Mouse (Mus musculus): ENCODE data around the gene Gsn. TPM values are rescaled to one million over a fixed set of nuclear protein-coding genes. Genes with fewer than 3 reads are reported as not detected.
A peak's percentile ranks its signal among the peaks of the same experiment; 100 is the strongest.

Gene Gsn
- polyA plus RNA-seq, 1 experiment from 2014 or later, result 190 TPM

DNA sequence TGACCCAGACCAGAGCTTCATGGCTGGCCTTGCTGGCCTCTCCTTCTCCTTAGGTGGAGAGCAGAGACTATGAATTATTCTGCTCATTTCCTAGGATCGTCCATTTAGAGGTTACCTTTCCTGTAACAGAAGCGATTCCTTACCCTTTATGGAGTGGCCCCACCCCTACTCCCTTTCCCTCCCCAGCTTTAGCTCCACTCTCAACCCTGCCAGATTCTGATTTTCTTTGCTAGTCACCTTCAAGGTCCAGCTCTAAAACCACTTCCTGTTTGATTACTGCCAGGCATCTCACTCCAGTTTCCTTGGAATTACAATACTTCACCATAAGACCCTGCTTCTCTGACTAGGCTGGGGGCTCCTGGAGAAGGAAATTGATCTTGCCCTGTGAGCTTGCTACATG is 39.5 kb upstream of the Gsn start:
- no peak overlapping the region for H3K27ac ChIP-seq (ENCODE audit: low read depth)
- H3K4me2 ChIP-seq (ENCODE audit: low read length), result no peak overlapping the region
- ATAC-seq (replicated peaks; ENCODE audit: low FRiP score, low TSS enrichment, low read depth) (no peak), DNase-seq (ENCODE audit: low spot score) (peak; percentile 32)
- no peaks in the 10 kb centered on the region for H3K27me3 ChIP-seq (replicated peaks; ENCODE audit: control insufficient read depth, insufficient read depth, low read length)
- WGBS, result 75% methylated on average over 2 of the region's 2 CpGs
- H3K9me3 ChIP-seq (ENCODE audit: control insufficient read depth, low read length), result no peaks in the 10 kb centered on the region
- H3K36me3 ChIP-seq (ENCODE audit: control insufficient read depth, insufficient read depth, low read length), result no peaks in the 10 kb centered on the region
- H3K4me3 ChIP-seq (ENCODE audit: low read depth, low read length), result no peak overlapping the region
- H3K4me1 ChIP-seq (replicated peaks; ENCODE audit: control insufficient read depth, insufficient read depth, low read length), result no peaks in the 10 kb centered on the region
- no peak overlapping the region for H3K9ac ChIP-seq (ENCODE audit: low read length)

GRCm38 (mm10) chr2:35218736-35219135 is 37.4 kb upstream of the Gsn start:
- DNase-seq (ENCODE audit: low spot score) (no peak), ATAC-seq (replicated peaks; ENCODE audit: low FRiP score, low TSS enrichment, low read depth) (no peak)
- 95% methylated on average over 3 of the region's 3 CpGs for WGBS
- Histone ChIP-seq H3K9ac (ENCODE audit: low read length) (no peak overlapping the region), H3K4me1 (replicated peaks; ENCODE audit: control insufficient read depth, insufficient read depth, low read length) (no peaks in the 10 kb centered on the region), H3K27ac (ENCODE audit: low read depth) (no peak overlapping the region), H3K9me3 (ENCODE audit: control insufficient read depth, low read length) (no peaks in the 10 kb centered on the region), H3K36me3 (ENCODE audit: control insufficient read depth, insufficient read depth, low read length) (no peaks in the 10 kb centered on the region), H3K27me3 (replicated peaks; ENCODE audit: control insufficient read depth, insufficient read depth, low read length) (no peaks in the 10 kb centered on the region), H3K4me3 (ENCODE audit: low read depth, low read length) (no peak overlapping the region), H3K4me2 (ENCODE audit: low read length) (no peak overlapping the region)

DNA sequence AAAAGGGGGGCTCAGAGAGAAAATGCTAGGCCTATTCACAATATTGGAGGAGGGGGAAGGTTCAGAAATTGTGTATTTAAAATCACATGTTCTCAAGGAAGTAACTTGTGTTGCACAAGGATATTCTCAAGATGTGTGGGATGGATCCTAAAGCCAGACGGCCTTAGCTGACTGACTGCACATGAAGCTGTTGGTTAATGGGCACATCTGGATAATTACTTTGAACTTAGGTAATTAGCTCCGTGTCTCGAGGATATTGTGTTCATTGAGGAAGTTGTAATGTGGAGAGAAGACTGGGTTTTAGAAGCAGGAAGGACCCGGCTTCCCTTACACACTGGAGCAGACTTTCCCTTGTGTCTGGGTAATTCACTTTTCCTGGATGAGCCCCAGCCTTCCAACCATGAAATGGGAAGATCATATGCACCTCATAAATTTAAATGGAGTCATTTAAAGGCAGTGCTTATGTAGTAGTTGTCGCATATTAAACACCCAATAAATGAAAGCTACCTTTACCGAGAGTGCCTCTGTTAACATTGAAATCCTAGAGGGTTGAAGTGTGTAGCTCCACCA is 33.3 kb upstream of the Gsn start:
- Histone ChIP-seq H3K9me3 (ENCODE audit: control insufficient read depth, low read length) (no peaks in the 10 kb centered on the region), H3K27me3 (replicated peaks; ENCODE audit: control insufficient read depth, insufficient read depth, low read length) (no peaks in the 10 kb centered on the region), H3K27ac (ENCODE audit: low read depth) (no peak overlapping the region), H3K36me3 (ENCODE audit: control insufficient read depth, insufficient read depth, low read length) (no peaks in the 10 kb centered on the region), H3K9ac (ENCODE audit: low read length) (no peak overlapping the region), H3K4me2 (ENCODE audit: low read length) (no peak overlapping the region), H3K4me3 (ENCODE audit: low read depth, low read length) (no peak overlapping the region), H3K4me1 (replicated peaks; ENCODE audit: control insufficient read depth, insufficient read depth, low read length) (no peaks in the 10 kb centered on the region)
- WGBS, result 73% methylated on average over 6 of the region's 6 CpGs
- DNase-seq (ENCODE audit: low spot score), result no peak
- no peak for ATAC-seq (replicated peaks; ENCODE audit: low FRiP score, low TSS enrichment, low read depth)

DNA sequence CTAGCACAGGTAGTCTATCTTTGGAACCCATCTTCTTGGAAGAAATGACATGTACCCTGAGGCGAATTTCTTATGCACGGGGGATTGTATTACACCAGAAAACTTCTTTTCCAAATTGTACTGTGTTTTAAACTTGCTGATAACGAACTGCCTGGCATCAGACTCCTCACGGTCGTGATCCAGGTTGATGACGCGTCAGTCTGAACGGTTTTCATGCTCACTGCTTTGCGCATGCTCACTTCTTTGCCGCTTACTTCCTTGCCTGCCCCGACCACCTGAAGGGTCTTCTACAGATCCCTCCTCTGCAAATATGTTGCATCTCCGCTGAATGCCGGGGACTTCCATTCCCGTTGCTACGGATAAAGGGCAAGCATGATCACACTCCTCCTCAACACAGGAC is 31.9 kb upstream of the Gsn start:
- Histone ChIP-seq H3K9me3 (ENCODE audit: control insufficient read depth, low read length) (no peaks in the 10 kb centered on the region), H3K4me2 (ENCODE audit: low read length) (no peak overlapping the region), H3K36me3 (ENCODE audit: control insufficient read depth, insufficient read depth, low read length) (no peaks in the 10 kb centered on the region), H3K4me1 (replicated peaks; ENCODE audit: control insufficient read depth, insufficient read depth, low read length) (no peaks in the 10 kb centered on the region), H3K27ac (ENCODE audit: low read depth) (no peak overlapping the region), H3K9ac (ENCODE audit: low read length) (no peak overlapping the region), H3K27me3 (replicated peaks; ENCODE audit: control insufficient read depth, insufficient read depth, low read length) (no peaks in the 10 kb centered on the region), H3K4me3 (ENCODE audit: low read depth, low read length) (no peak overlapping the region)
- DNase-seq (ENCODE audit: low spot score) (no peak), ATAC-seq (replicated peaks; ENCODE audit: low FRiP score, low TSS enrichment, low read depth) (no peak)
- 90% methylated on average over 15 of the region's 15 CpGs for WGBS

DNA sequence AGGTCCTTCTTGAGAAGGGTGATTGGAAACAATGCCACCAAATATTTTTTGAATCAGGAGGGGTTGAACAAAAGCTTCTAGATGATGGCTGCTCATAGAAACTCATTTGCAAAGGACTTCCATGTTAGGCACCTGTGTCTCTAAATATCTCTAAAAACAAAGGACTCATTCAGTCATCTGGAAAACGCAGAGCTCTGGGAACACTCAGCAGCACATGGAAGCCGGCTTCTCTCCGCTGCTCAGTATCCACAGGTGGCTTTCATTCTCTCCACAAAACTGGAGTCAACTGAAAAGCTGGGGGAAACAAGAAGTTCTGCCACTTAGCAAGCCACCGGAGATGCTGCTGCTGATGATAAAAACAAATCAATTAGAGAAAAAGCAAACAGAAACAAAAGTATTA is 28.0 kb upstream of the Gsn start:
- H3K27ac ChIP-seq (ENCODE audit: low read depth), result no peak overlapping the region
- H3K9me3 ChIP-seq (ENCODE audit: control insufficient read depth, low read length), result no peaks in the 10 kb centered on the region
- 33% methylated on average over 4 of the region's 4 CpGs for WGBS
- peaks cover 2% of the 10 kb centered on the region; the same call in 1 of the 2 replicates for H3K4me1 ChIP-seq (replicated peaks; ENCODE audit: control insufficient read depth, insufficient read depth, low read length)
- H3K4me2 ChIP-seq (ENCODE audit: low read length), result no peak overlapping the region
- no peak overlapping the region for H3K4me3 ChIP-seq (ENCODE audit: low read depth, low read length)
- ATAC-seq (replicated peaks; ENCODE audit: low FRiP score, low TSS enrichment, low read depth) (no peak), DNase-seq (ENCODE audit: low spot score) (no peak)
- no peaks in the 10 kb centered on the region for H3K36me3 ChIP-seq (ENCODE audit: control insufficient read depth, insufficient read depth, low read length)
- H3K9ac ChIP-seq (ENCODE audit: low read length), result no peak overlapping the region
- no peaks in the 10 kb centered on the region for H3K27me3 ChIP-seq (replicated peaks; ENCODE audit: control insufficient read depth, insufficient read depth, low read length)

GRCm38 (mm10) chr2:35230215-35230614 is 26.0 kb upstream of the Gsn start:
- 15% methylated on average over 8 of the region's 8 CpGs for WGBS
- Histone ChIP-seq H3K9me3 (ENCODE audit: control insufficient read depth, low read length) (no peaks in the 10 kb centered on the region), H3K4me3 (ENCODE audit: low read depth, low read length) (no peak overlapping the region), H3K9ac (ENCODE audit: low read length) (no peak overlapping the region), H3K36me3 (ENCODE audit: control insufficient read depth, insufficient read depth, low read length) (no peaks in the 10 kb centered on the region), H3K27me3 (replicated peaks; ENCODE audit: control insufficient read depth, insufficient read depth, low read length) (no peaks in the 10 kb centered on the region), H3K4me1 (replicated peaks; ENCODE audit: control insufficient read depth, insufficient read depth, low read length) (peaks cover 3% of the 10 kb centered on the region; the same call in 1 of the 2 replicates), H3K4me2 (ENCODE audit: low read length) (no peak overlapping the region), H3K27ac (ENCODE audit: low read depth) (no peak overlapping the region)
- ATAC-seq (replicated peaks; ENCODE audit: low FRiP score, low TSS enrichment, low read depth) (no peak), DNase-seq (ENCODE audit: low spot score) (no peak)

DNA sequence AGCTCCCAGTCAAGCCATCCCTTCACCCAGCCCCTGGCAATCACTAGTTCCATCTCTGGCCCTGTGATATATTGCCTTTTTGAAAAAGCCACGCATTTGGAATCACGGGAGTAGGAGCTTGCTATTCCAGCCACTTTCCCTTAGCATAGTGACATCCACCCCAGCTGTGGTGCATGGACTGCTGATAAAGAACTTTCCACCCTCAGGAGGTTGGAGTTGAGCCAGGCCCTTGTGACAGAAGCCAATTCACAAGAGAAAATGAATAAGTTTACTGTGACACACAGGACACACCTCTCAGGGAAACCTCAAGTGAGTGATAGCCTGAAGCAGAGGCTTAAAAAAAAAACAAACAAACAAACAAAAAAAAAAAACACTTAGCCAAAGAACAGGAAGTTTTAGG is 24.3 kb upstream of the Gsn start:
- no peak overlapping the region for H3K4me2 ChIP-seq (ENCODE audit: low read length)
- H3K9ac ChIP-seq (ENCODE audit: low read length), result no peak overlapping the region
- no peaks in the 10 kb centered on the region for H3K36me3 ChIP-seq (ENCODE audit: control insufficient read depth, insufficient read depth, low read length)
- no peak overlapping the region for H3K4me3 ChIP-seq (ENCODE audit: low read depth, low read length)
- DNase-seq (ENCODE audit: low spot score) (no peak), ATAC-seq (replicated peaks; ENCODE audit: low FRiP score, low TSS enrichment, low read depth) (no peak)
- 56% methylated on average over 2 of the region's 2 CpGs for WGBS
- H3K27me3 ChIP-seq (replicated peaks; ENCODE audit: control insufficient read depth, insufficient read depth, low read length), result no peaks in the 10 kb centered on the region
- no peaks in the 10 kb centered on the region for H3K9me3 ChIP-seq (ENCODE audit: control insufficient read depth, low read length)
- no peak overlapping the region for H3K27ac ChIP-seq (ENCODE audit: low read depth)
- peaks cover 3% of the 10 kb centered on the region; the same call in 1 of the 2 replicates for H3K4me1 ChIP-seq (replicated peaks; ENCODE audit: control insufficient read depth, insufficient read depth, low read length)

DNA sequence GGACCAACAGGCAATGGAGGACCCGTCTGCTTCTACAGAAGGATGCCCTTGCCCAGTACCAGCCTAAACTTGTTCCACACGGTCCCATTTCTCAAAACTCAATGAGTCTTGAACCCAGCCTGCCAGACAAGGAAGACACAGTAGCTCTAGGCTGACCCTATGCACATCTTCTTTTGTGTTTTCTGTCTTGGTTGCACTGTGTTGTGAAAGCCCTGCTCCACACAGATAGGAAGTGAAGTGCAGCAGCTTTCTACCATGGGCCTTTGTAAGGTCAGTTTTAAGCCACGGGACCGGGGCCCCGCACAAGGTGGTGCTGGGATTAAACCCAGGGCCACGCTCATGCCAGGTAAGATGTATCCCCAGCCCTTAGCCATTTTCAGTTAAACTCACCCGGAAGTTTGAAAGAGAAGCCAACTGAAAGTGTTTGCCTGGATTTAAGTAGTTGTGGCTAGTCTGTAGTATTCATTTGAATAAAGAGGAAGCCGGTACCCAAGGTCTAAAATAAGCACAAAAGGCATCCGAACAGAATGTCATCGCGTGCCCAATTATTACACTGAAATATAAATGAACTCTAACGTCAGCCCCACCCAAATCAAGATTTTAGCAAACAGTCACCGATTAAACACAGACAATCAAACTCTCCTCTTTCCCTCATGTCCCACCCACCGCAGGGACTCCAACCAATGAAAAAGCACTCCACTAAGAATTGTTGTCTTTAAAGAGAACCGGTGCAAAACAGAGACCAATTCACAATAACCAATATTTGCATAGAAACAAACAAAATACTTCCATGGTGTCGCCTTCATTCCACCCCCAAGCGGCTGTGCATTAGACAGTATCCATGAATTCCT is 23.4 kb upstream of the Gsn start:
- H3K27me3 ChIP-seq (replicated peaks; ENCODE audit: control insufficient read depth, insufficient read depth, low read length), result no peaks in the 10 kb centered on the region
- H3K9ac ChIP-seq (ENCODE audit: low read length), result no peak overlapping the region
- H3K36me3 ChIP-seq (ENCODE audit: control insufficient read depth, insufficient read depth, low read length), result no peaks in the 10 kb centered on the region
- WGBS, result 71% methylated on average over 17 of the region's 17 CpGs
- H3K4me3 ChIP-seq (ENCODE audit: low read depth, low read length), result no peak overlapping the region
- no peak for DNase-seq (ENCODE audit: low spot score)
- H3K27ac ChIP-seq (ENCODE audit: low read depth), result no peak overlapping the region
- H3K4me2 ChIP-seq (ENCODE audit: low read length), result no peak overlapping the region
- no peak for ATAC-seq (replicated peaks; ENCODE audit: low FRiP score, low TSS enrichment, low read depth)
- no peaks in the 10 kb centered on the region for H3K9me3 ChIP-seq (ENCODE audit: control insufficient read depth, low read length)
- peaks cover 3% of the 10 kb centered on the region; the same call in 1 of the 2 replicates for H3K4me1 ChIP-seq (replicated peaks; ENCODE audit: control insufficient read depth, insufficient read depth, low read length)

- WGBS, result 42% methylated on average over 3 of the region's 3 CpGs
- DNase-seq (ENCODE audit: low spot score), result no peak
- H3K4me2 ChIP-seq (ENCODE audit: low read length), result no peak overlapping the region
- no peak overlapping the region for H3K4me3 ChIP-seq (ENCODE audit: low read depth, low read length)
- H3K4me1 ChIP-seq (replicated peaks; ENCODE audit: control insufficient read depth, insufficient read depth, low read length), result peaks cover 3% of the 10 kb centered on the region; the same call in 1 of the 2 replicates
- no peak overlapping the region for H3K27ac ChIP-seq (ENCODE audit: low read depth)
- H3K9me3 ChIP-seq (ENCODE audit: control insufficient read depth, low read length), result no peaks in the 10 kb centered on the region
- no peak for ATAC-seq (replicated peaks; ENCODE audit: low FRiP score, low TSS enrichment, low read depth)
- no peaks in the 10 kb centered on the region for H3K36me3 ChIP-seq (ENCODE audit: control insufficient read depth, insufficient read depth, low read length)
- H3K9ac ChIP-seq (ENCODE audit: low read length), result no peak overlapping the region
- H3K27me3 ChIP-seq (replicated peaks; ENCODE audit: control insufficient read depth, insufficient read depth, low read length), result no peaks in the 10 kb centered on the region
Observed at GRCm38 (mm10) chr2:35233898-35234297, 22.3 kb upstream of the Gsn start.
